Mouse (Mus musculus) embryonic facial prominence, embryonic 14.5 days (tissue): ENCODE data around the gene Zbtb18. TPM values are rescaled to one million over a fixed set of nuclear protein-coding genes. Genes with fewer than 3 reads are reported as not detected.

Experiments
- ATAC-seq: fragments of 200-750 bp; cut with Nextera tagmentation; 2 replicates; pipeline ENCODE4 v1.8.0; 2017; ENCODE audit warnings: low read depth, moderate number of reproducible peaks, moderate TSS enrichment
- DNase-seq: peaks from one replicate; pipeline ENCODE4 v3.0.0-alpha.2; 2015; ENCODE audit warnings: low spot score
- H3K27ac ChIP-seq: fragments of 300-500 bp; sonication (generic); replicated peaks from 2 replicates; pipeline ENCODE4 v1.5.1; 2014; ENCODE audit warnings: low read depth, mild to moderate bottlenecking, low read length, moderate library complexity
- H3K27me3 ChIP-seq: fragments of 300-500 bp; sonication (generic); replicated peaks from 2 replicates; pipeline ENCODE4 v1.6.1; 2014; ENCODE audit warnings: low read length; ENCODE audit not compliant: control insufficient read depth, insufficient read depth
- H3K36me3 ChIP-seq: fragments of 300-500 bp; sonication (generic); 2 replicates; pipeline ENCODE4 v1.6.1; 2014; ENCODE audit warnings: low read length, mixed read lengths; ENCODE audit not compliant: control insufficient read depth, insufficient read depth
- H3K4me1 ChIP-seq: fragments of 300-500 bp; sonication (generic); 2 replicates; pipeline ENCODE4 v1.6.1; 2014; ENCODE audit warnings: antibody characterized with exemption, low read length; ENCODE audit not compliant: control insufficient read depth, insufficient read depth
- H3K4me2 ChIP-seq: fragments of 300-500 bp; sonication (generic); 2 replicates; pipeline ENCODE4 v1.6.1; 2014; ENCODE audit warnings: low read depth, mild to moderate bottlenecking, low read length, moderate library complexity, mixed read lengths
- H3K4me3 ChIP-seq: fragments of 300-500 bp; sonication (generic); 2 replicates; pipeline ENCODE4 v1.5.1; 2014; ENCODE audit warnings: low read depth, mild to moderate bottlenecking, low read length
- H3K9ac ChIP-seq: fragments of 300-500 bp; sonication (generic); 2 replicates; pipeline ENCODE4 v1.6.1; 2014; ENCODE audit warnings: low read depth, mild to moderate bottlenecking, low read length, moderate library complexity, mixed read lengths
- H3K9me3 ChIP-seq: fragments of 300-500 bp; sonication (generic); 2 replicates; pipeline ENCODE4 v1.6.1; 2016; ENCODE audit warnings: low read length; ENCODE audit not compliant: control insufficient read depth
- WGBS: fragments of 180-500 bp; shearing (Covaris S2); extraction: QIAGEN DNeasy Blood & Tissue Kit; methylation state at CpG from one replicate; pipeline ENCODE4 v1.1.7; 2014; 5-methylcytosine and 5-hydroxymethylcytosine counted together
- polyA plus RNA-seq: library from polyadenylated mRNA; unstranded; fragments of >200 nt; fragmentation: Nextera tagmentation; extraction: Ambion mirVana; gene quantifications from 2 replicates; pipeline ENCODE4 v1.2.1, GENCODE M21; 2014

Gene Zbtb18
- polyA plus RNA-seq, 1 experiment from 2014 or later, result 7.0 TPM

GRCm38 (mm10) chr1:177427862-177428261, 14.3 kb upstream of the Zbtb18 start:
- no peaks in the 10 kb centered on the region for H3K27me3 ChIP-seq
- no peaks in the 10 kb centered on the region for H3K9me3 ChIP-seq
- H3K4me3 ChIP-seq, result no peak overlapping the region
- DNase-seq (no peak), ATAC-seq (no peak)
- no peak overlapping the region for H3K27ac ChIP-seq
- 73% methylated on average over 5 of the region's 5 CpGs for WGBS
- no peak overlapping the region for H3K9ac ChIP-seq
- no peaks in the 10 kb centered on the region for H3K36me3 ChIP-seq
- H3K4me2 ChIP-seq, result no peak overlapping the region
- H3K4me1 ChIP-seq, result no peaks in the 10 kb centered on the region

DNA sequence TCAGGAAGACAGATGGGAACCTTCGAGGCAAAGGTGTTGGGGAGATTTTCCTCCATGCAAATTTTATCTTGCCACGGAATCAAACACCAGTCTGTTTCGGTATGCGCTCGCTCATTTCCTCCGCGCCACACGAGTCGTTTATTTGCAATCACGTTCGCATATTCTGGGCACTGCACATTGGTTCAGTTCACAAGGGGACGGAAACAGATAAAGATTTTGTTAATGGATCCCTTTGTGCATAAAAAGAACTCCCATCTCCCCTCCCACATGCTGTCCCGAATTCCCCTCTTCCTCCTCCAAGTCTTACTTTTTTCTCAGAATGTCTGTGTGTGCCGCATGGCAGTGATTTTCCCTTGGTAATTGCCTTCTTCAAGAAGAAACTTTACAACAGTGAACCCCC, 13.8 kb upstream of the Zbtb18 start:
- DNase-seq, result no peak
- no peak for ATAC-seq

GRCm38 (mm10) chr1:177429067-177429466, 13.1 kb upstream of the Zbtb18 start:
- WGBS, result 78% methylated on average over 4 of the region's 4 CpGs
- ATAC-seq (no peak), DNase-seq (no peak)
- H3K4me2 ChIP-seq, result no peak overlapping the region
- no peaks in the 10 kb centered on the region for H3K36me3 ChIP-seq
- H3K4me3 ChIP-seq, result no peak overlapping the region
- H3K27ac ChIP-seq, result no peak overlapping the region
- no peaks in the 10 kb centered on the region for H3K9me3 ChIP-seq
- H3K9ac ChIP-seq, result no peak overlapping the region
- H3K27me3 ChIP-seq, result no peaks in the 10 kb centered on the region
- H3K4me1 ChIP-seq, result no peaks in the 10 kb centered on the region

More for the DNA sequence above, 13.8 kb upstream of the Zbtb18 start:
- H3K4me3 ChIP-seq, result no peak overlapping the region
- H3K4me1 ChIP-seq, result no peaks in the 10 kb centered on the region
- H3K4me2 ChIP-seq, result no peak overlapping the region
- H3K27me3 ChIP-seq, result no peaks in the 10 kb centered on the region
- no peaks in the 10 kb centered on the region for H3K9me3 ChIP-seq
- no peak overlapping the region for H3K27ac ChIP-seq
- 72% methylated on average over 14 of the region's 14 CpGs for WGBS
- H3K9ac ChIP-seq, result no peak overlapping the region
- H3K36me3 ChIP-seq, result no peaks in the 10 kb centered on the region

DNA sequence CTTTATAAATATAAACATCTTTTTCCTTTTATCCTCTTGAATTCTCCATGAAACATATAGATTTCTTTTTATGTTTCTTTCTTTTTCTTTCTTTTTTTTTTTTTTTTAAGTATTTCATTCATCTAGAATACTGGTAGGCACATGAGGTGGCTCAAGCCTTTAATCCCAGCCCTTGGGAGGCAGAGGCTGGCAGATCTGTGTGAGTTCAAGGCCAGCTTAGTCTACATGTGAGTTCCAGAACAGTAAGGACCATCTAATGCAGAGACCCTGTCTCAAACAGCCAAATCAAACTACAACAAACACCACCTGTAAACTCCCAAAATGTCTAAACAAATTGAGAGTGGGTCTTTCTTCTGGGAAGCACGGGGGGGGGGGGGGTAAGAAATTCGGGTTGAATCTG, 1.7 kb upstream of the Zbtb18 start:
- 22% methylated on average over 1 of the region's 2 CpGs for WGBS
- H3K9ac ChIP-seq, result no peak overlapping the region
- H3K4me3 ChIP-seq, result no peak overlapping the region
- no peak for DNase-seq
- H3K4me1 ChIP-seq, result peaks cover 12% of the 10 kb centered on the region
- no peak for ATAC-seq
- H3K9me3 ChIP-seq, result no peaks in the 10 kb centered on the region
- H3K27me3 ChIP-seq, result no peaks in the 10 kb centered on the region
- peak overlapping the region; percentile 74 for H3K4me2 ChIP-seq
- H3K36me3 ChIP-seq, result no peaks in the 10 kb centered on the region
- H3K27ac ChIP-seq, result no peak overlapping the region

DNA sequence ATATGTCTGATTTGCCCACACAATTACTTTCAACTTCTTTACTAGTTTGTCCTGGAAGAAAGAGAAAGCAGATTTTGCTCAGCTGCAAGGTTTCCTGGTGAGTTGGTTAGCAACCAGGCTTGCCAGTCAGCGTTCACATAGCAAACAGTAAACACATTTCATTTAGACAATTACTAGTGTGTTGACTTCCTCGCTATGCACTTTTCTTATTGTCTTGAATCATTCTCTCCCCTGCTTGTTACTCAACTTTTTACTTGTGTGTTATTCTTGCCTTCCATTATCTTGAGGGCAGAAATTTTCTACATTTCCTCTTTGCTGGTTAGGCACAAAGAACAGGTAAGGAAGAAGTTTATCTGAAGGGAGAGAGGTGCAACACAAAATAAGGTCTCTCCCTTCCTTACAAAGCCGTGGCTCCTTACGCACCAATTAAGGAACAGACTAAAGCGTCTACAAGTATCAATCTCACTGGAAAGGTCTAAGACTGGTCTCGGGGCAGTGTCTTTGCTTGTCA, 1.1 kb upstream of the Zbtb18 start:
- Histone ChIP-seq H3K9ac (peak overlapping the region; percentile 76), H3K36me3 (no peaks in the 10 kb centered on the region), H3K4me2 (peak overlapping the region; percentile 74), H3K27me3 (no peaks in the 10 kb centered on the region), H3K9me3 (no peaks in the 10 kb centered on the region), H3K4me3 (peak overlapping the region; percentile 82), H3K27ac (peak overlapping the region; percentile 91), H3K4me1 (peaks cover 15% of the 10 kb centered on the region)
- ATAC-seq, result no peak
- WGBS, result 2% methylated on average over 6 of the region's 6 CpGs
- DNase-seq, result no peak

DNA sequence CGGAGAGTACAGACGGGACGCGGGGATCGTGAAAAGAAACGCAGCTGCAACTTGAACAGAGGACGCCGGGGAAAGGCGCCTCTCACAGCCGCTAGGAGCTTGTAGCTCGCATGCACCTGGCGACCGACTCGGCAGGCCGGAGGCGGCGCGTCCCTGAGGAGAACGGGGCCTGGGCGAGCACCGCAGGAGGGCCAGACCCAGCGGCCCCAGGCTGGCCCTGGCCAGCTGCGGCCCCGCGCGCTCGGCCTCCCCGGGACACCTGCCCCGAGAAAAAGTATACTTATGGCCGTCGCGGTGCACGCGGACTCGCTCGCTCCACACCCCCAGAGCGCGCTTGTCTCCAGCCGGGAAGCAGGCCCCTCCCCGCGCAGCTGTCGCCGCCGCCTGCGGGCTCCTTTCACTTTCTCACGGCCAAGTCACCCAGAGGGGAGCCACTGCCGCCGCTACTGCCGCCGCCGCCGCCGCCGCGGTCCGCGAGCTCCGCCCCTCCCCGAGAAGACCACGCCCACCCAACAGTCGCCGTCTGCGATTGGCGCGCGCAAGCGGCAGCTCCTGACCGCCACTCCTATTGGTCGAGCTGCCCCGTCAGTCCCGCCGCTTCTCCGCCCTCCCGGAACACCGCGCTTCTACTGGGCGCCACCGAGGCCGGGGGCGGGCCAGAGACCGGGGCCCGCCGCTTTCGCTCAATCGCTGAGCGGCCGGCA, 507 bp upstream of the Zbtb18 start:
- WGBS, result under 1% methylated on average over 46 of the region's 87 CpGs
- peak; percentile 99 for ATAC-seq

DNA sequence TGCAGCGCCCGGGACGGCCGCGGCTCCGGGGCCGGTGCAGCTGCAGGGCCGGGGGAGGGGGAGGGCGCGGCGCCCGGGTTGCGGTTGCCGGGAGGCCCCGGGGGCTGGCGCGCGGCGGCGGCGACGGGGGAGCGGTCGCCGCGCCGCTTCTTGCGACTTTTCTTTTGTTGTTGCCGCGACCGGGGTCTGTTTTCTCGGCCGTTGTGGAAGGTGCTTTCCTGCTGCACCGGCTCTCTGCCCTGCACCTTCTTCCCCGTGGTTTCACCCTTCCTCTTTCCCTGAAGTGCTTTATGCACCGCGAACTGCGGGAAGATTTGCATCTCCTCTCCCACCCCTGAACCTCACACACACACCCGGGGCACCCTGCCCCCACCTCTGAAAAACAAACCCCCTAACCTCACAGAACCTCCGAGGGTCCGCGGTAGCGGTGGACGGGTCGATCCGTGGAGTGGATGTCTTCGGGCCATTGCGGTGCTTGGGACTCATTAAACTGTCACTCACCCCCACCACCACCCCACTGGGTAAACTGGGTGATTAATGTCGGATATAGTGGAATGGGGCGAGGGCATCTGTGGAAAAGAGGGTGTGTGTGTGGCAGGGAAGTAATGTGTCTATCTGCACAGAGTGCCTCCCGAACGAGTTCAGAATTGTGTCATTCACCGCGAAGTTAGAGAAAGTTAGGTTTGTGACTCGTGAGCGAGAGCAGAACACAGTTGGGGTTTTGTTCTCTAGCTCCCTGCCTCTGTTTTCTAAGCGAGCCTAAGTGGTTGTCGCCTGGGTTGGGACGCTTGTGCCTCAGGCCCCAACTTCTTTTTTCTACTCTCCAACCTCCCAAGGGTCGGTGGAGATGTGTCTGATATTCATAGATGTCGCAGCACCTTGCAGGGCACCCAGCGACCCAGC, 921 bp downstream of the Zbtb18 start:
- Histone ChIP-seq H3K27me3 (no peaks in the 10 kb centered on the region), H3K9ac (peak overlapping the region; percentile 91), H3K9me3 (no peaks in the 10 kb centered on the region), H3K4me1 (peaks cover 34% of the 10 kb centered on the region), H3K36me3 (peaks cover 11% of the 10 kb centered on the region), H3K4me3 (peak overlapping the region; percentile 76), H3K4me2 (peak overlapping the region; percentile 94), H3K27ac (peak overlapping the region; percentile 94)
- DNase-seq (peak; percentile 43), ATAC-seq (no peak)
- WGBS, result 1% methylated on average over 28 of the region's 62 CpGs

More for the DNA sequence above, 507 bp upstream of the Zbtb18 start:
- DNase-seq, result peak; percentile 99
- peaks cover 20% of the 10 kb centered on the region for H3K4me1 ChIP-seq
- H3K4me2 ChIP-seq, result peak overlapping the region; percentile 94
- H3K27ac ChIP-seq, result peak overlapping the region; percentile 91
- no peaks in the 10 kb centered on the region for H3K36me3 ChIP-seq
- H3K9me3 ChIP-seq, result no peaks in the 10 kb centered on the region
- H3K9ac ChIP-seq, result peak overlapping the region; percentile 76
- H3K27me3 ChIP-seq, result no peaks in the 10 kb centered on the region
- H3K4me3 ChIP-seq, result peak overlapping the region; percentile 82

GRCm38 (mm10) chr1:177443724-177444482, 1.8 kb downstream of the Zbtb18 start:
- DNase-seq (no peak), ATAC-seq (no peak)
- peak overlapping the region; percentile 94 for H3K4me2 ChIP-seq
- H3K27ac ChIP-seq, result peak overlapping the region; percentile 94
- 22% methylated on average over 9 of the region's 9 CpGs for WGBS
- peaks cover 36% of the 10 kb centered on the region for H3K4me1 ChIP-seq
- peak overlapping the region; percentile 76 for H3K4me3 ChIP-seq
- H3K9me3 ChIP-seq, result no peaks in the 10 kb centered on the region
- no peaks in the 10 kb centered on the region for H3K27me3 ChIP-seq
- H3K9ac ChIP-seq, result peak overlapping the region; percentile 91
- peaks cover 19% of the 10 kb centered on the region for H3K36me3 ChIP-seq
